Mouse (Mus musculus) olfactory bulb, adult 2 months (tissue): Measurements from ENCODE around the gene Gm9958.

Experiments used
- CTCF ChIP-seq: fragments of 200-500 bp; IDR thresholded peaks from 2 replicates; pipeline ENCODE4 v1.5.1; 2012; ENCODE audit warnings: low read depth, mild to moderate bottlenecking, low read length, moderate library complexity; ENCODE audit not compliant: insufficient read depth
- POLR2A ChIP-seq: fragments of 200-500 bp; IDR thresholded peaks from 2 replicates; pipeline ENCODE4 v1.6.1; 2012; ENCODE audit warnings: mild to moderate bottlenecking, low read depth, low read length, moderate library complexity; ENCODE audit not compliant: insufficient read depth

DNA sequence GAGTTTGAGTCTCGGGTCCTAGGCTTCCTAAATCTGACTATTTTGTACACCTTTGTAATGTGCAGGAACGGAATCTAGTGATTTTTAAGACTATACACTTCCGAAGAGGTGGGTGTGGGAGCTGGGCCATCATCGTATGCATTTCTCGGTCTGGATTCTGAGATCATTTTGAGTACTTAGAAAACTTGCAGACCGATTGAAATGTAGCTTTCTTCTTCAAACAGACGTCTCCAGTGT lies at the start of gene Gm9958:
- no peak for TF ChIP-seq CTCF
- TF ChIP-seq POLR2A = no peak
